Mouse (Mus musculus) brain, adult 2 months (tissue): ENCODE data around the gene Gm45716.

ENCODE experiments used
- DNase-seq: peaks from one replicate; pipeline ENCODE4 v3.0.0; 2011; ENCODE audit warnings: low read depth, low spot score

Gene Gm45716

DNA sequence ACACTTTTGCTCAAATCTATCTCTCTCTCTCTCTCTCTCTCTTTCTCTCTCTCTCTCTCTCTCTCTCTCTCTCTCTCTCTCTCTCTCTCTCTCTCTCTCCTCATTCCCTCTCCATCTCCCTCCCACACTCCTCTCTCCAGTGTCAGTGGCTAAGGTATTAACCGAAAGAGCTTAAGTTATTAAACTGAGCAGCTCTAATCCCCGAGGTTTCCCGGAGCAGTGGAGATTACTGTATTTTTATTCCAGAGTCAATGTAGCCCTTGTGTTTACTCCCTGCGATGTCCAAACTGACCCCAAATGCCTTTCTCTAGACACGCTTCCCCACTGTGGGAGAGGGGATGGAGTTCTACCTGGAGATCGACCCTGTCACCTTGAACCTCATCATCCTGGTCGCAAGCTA lies at the start of gene Gm45716:
Gene Gm45716 (plus strand): TSS at position 243 of the 400 bp plus-strand sequence.
- no peak for DNase-seq

DNA sequence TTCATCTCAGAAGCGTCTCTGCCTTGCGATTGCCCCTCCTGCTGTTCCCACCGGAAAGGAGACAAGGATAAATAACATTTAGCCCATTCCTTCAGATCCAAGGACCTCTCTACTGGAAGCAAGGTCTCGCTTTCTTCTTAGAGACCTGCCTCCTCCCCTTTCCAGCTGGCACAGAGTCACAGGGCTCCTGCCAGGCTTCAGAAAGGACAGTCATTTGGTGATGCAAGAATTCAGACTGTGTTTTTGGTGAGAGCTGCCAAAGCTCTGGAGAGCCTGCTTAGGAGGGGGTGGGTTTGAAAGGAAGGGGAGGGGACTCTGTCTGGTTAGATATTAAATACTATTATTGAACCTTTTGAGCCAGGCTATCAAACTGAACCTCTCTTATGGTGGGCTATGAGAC lies 45.1 kb upstream of the Gm45716 start:
- DNase-seq, result peak; percentile 52

DNA sequence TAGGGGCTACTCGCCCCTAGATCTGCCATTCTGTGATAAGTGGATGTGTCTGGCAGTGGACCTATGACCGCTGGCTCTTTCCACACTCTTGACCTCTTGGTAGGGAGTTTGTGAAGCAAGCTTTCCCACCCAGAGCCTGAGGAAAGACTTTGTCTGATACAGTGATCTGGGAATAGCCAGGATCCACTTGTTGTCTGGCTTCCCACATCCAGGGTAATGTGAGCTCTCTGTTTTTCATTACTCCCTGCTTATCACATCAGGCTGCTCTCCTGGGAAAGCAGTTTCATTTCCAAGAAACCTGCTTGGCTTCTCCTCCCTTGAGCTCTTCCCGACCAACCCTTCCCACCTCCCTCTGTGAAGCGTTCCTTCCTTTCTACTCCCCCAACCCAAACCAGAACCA lies 44.5 kb upstream of the Gm45716 start:
- no peak for DNase-seq

DNA sequence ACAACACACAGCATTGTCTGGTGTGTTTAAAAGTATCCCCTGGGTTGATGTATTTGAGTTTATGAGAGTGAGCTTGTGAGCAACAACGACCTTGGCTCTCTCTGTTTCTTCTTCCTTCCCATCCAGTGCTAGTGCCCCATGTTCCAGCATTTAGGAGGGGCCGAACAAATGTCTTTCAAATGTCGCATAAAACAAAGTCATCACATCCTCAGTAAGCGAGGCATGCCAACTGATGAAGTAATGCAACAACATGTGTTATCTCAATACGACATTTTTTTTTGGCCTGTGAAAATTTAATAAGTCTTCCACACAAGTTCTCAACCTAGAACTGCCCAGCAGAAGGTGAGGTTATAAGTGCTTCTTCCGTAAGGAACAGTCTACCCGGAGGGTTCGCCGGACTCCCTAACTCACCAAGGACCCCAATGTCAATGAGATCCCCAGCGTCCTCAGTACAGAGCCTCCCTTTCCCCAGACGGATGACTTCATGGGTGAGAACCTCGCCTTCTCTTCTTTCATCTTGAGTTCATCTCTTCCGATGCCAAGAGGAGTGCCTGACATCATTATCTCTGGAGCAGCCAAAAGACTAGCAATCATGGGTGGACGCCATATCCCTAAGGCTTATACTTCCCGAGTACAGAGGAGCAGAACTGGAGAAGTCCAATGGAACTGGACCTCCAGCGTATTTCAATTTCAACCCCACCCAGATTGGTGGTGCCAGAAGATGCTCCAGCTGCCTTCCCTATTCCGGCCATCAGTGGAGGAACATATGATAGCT lies 41.2 kb upstream of the Gm45716 start:
- no peak for DNase-seq

DNA sequence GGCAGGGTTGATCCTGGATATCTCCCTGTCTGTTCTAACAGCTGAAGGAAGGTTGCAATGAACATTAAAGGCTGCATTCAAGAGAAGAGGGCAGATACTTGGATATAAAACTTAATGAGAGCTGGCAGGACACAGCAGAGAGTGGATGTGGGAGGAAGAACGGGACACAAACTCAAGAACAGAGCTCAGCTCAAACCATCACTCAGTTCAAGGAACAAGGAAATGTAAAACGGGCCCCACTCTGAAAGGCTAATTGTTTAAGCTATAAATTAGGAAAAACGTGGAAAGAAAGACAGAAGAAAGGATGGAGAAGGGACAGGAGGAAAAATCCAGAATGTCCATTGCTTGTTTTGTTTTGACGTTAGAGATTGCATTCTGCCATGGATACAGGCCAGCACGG lies 32.4 kb upstream of the Gm45716 start:
- no peak for DNase-seq

DNA sequence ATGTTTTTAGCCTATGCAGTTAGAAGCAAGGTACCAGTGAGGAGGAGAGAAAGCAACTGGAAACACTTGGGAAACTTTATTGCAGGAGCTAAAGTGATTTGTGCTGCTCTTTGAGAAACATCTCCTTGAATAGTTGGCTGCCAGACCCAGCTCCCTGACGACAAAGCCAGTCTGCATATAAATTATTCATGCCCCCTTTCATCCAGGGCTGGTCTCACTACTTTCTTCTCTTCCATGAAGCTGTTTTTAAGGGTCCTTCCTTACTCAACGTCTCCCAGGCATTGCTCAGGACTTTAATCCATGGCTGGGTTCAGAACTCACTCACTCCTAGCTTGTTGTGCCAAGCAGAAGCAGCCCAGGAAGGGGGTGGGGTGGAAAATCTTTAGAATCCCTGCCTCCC lies 32.0 kb upstream of the Gm45716 start:
- no peak for DNase-seq

DNA sequence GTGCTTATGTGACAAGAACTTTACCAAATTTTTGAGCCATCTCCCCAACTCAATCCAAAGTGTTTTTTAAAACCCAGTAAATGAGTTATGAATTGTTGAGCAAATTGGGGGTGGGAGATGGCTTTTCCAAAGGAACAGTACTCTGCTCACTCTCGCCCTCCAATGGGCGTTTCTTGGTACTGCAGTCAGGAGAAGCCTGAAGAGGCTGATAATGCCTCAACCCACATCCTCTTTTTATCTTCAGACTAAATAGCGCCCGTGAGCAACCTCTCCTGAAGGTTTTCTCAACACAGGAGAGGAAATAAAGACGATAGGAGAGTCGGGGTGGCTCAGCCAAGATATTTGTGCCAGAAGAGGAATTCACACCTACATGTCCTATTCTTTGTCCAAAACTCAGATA lies 19.7 kb upstream of the Gm45716 start:
- no peak for DNase-seq

DNA sequence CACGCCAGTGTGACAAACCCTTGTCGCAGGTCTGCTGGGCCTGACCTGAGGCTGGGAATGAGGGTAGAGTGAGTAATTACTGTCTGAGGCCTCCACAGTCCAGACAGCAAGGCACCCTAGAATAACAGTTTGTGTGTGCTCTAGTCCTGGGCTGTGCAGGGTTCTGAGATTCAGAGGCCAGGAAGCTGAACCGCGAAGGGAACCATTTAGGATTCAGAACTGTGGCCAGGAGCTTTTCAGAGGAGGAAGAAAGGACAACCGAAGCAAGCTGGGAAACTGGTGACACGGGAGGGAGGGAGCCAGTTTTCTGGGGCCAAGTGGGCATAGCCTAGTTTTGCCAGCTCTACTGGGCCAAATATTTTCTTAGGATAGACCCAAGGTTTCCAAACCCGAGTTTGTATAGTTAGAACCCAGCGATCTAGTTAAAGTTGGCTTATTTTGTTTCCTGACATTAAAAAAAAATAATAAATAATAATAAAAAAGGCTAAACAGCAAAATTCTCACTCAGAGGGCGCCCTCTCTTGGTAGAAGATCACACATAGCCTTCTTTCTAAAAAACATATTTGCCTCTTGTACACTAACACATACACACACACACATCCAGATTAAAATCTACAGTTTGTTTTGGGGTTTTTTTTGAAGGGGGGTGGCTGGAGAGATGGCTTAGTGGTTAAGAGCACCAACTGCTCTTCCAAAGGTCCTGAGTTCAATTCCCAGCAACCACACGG lies 19.0 kb upstream of the Gm45716 start:
- DNase-seq, result no peak

DNA sequence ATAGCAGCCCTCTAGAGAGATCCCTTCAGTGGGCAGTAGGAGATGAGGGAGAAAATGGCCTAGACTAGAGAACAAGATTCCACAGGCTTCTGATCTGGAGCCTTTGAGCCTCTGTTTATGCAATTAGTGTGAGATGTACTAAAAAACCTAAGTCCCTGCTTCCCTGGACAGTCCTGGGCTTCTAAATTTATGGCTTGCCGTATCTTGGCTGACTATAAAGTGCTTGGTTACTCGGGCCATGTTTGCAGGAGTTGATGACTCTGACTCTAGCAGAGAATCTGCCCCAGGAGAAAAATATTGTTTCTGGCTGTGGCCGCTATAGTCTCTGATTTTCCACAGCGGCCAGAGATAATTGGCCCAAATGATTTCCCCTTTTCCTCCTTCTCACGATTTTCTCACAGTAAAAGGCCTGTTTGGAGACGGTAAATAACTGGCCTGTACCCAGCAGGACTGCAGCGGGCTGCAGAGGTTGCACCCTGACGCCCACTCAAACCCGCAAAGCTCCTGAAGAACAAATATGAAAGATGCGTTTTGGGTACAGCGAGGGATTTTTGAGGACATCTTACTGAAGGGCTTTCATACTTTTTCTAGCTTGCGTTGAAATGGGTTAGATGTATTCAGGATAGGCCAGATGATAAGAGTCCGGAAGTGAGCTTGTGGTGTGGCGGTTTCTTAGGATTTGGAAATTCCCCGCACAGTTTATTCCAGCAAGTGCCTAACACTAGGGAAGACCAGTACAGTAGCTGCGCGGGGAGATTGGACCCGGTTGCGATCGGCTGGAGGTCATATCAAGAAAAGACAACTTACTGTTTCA lies 18.1 kb upstream of the Gm45716 start:
- no peak for DNase-seq

DNA sequence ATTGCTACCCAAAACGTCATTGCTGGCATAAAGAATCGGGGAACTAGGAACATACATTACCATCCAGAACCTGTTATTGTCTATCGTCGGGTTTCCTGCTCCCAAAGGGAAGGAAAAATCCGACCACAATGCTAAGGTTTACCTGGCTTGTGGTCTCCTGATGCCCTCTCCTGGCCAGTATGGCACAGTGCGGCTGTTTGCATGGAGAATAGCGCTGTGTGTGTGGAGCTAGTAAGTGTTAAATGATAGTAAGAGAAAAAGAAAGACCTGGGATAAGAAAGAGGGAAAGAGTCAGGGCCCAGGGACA lies 17.5 kb upstream of the Gm45716 start:
- peak; percentile 87 for DNase-seq

DNA sequence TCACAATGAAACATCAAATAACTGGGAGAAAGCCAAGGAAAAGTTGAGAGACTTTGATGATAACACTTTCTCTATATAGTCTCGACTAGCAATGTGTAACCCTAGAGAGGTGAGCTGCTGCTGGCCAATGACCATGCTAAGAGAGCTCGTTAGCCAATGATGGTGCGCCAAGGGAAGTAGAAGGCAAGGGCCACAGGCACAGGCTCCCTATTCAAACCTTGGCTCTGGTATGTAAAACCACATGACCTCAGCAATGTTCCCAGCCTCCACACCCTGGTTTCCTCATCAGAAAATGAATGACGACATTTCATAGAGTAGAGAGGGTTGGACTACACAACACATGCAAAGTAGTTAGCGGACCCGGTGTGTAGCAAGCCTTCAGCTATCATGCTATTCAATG lies 15.2 kb upstream of the Gm45716 start:
- DNase-seq, result no peak

DNA sequence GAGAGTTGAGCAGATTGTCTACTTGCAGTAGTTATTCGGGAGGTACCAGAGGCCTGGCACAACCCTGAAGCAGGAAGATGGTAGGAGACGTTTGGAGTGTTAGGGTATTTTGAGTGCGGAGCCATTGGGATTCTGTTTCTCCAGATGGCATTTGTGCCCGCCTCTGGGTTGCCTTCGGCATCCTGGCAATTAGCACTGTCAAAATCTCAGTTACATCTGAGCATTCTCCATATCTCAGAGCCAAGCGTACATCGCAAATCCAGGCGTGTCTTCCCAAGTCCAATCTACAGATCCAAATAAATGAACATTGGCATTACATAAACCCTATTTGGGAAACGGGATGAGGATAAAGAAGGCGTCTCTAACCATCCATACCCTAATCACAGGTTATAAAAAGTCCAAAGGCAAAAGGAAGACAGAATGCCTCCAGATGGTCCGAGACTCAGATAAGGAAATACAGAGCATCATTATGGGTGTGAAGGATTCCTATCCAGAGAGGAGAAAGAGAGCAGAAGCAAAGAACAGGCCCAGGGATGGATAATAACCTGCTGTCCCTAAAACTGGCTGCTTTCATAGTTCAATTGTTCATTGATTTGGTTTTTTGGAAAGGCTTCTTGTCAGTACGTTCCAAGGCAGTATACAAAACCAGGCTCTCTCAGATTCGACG lies 11.7 kb upstream of the Gm45716 start:
- DNase-seq, result peak; percentile 77

DNA sequence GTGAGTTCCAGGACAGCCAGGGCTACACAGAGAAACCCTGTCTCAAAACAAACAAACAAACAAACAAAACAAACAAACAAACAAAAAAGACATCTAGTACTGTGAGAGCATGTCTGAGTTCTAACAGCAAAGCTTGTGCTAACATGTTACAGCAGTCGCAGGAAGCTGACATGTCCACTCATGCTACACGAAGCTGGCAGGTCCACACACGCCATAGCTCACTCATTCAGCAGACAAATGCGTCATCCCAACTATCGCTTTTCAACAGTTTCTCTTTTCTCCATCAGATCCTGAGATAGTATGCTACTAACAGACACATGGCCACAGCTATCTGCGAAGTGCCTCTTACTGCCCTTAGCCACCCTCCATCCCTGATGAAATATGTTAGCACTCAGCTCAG lies 10.1 kb upstream of the Gm45716 start:
- DNase-seq, result no peak

DNA sequence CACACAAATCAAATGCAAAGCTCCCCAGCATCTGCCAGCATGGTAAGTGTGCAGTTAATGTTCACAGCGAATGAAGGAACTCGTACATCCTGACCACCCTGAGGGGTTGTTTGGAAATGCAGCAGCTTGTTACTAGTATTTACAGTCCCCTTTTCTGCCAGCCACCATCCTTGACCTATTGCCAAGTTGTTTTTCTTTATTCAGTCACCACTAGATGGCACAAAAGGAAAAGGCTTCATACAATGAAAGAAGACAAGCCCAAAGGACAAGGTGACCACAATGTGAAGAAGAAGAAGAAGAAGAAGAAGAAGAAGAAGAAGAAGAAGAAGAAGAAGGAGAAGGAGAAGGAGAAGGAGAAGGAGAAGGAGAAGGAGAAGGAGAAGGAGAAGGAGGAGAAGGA lies 4.1 kb upstream of the Gm45716 start:
- peak; percentile 71 for DNase-seq

DNA sequence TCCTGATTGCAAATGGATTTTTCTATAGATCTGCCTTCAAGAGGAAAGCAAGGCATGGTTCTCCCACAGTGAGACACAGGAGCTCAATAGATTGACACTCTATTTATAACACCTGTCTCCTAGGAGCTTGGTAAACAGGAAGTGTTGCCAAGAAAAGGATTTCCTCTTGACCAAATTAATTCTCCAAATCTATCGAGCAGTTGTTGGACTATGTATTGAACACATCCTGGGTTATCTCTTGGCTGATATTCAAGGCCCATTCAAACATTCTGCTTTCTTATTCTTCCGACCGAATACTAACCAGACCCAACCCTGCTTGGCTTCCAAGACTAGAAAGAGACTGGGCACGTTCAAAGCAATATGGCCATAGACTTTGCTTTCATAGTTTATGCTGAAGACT lies 2.7 kb upstream of the Gm45716 start:
- no peak for DNase-seq

DNA sequence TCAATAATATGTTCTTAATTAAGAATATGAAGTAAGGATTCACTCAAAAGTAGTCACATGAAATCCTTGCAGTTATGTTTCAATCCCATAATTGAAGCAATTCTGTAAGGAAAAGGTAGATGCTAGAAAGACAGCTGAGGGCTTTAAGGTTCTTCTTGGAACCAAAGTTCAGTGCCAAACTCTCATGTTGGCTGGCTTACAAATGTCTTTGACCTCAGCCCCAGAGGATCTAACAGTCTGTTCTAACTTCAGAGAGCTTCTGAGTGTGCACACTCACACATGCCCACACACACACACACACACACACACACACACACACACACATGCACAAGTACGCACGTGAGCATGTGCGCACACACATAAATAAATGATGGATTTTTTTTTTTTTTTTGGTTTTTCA lies 2.7 kb downstream of the Gm45716 start:
- DNase-seq, result no peak

DNA sequence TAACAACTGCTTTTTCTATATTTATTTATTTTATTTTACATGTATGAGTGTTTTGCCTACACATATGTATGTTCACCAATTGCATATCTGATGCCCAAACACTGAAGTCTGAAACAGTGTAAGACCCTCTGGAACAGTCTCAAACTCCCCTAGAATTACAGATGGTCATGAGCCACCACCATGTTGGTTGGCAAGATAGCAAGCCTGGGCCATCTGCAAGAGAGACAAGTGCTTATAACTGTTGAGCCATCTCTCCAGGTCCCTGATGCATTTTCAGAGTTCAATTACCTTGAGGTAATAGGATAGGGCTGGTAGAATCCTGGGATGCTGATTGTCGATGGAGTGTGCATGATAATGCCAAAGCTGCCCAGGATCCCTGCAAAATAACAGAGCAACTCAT lies 7.5 kb downstream of the Gm45716 start:
- DNase-seq, result no peak

DNA sequence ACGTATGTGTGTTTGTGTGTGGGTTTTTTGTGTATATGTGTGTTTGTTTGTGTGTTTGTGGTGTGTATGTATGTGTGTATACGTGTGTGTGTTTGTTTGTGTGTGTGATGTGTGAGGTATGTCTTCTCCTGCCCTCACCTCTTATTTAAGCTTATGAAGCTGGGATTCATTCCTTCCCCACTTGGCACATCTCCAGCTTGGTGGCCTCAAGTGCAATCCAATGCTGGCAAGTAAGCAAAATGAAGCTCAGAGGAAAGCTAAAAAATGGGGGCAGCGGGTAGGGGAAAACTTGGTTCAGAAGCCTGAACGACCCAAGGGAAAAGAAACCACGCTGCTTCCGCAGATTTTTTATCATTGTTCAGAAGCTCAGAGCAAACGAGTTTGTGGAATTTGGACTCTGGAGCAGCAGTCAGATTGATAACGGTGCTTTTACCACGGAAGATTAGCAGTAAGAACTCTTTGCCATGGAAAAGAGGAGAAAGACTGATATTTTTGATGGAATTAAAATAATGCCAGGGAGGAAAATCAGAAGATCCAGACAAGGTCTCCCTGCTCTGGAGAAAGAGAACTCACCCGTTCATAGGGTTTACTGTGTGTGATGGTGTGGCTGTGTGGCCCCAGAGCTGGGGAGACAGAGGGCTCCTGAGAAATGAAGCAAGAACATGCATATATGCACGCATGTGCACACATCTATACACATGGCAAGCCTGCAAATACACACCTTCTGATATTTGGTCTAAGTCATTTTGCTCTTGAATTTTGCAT lies 8.5 kb downstream of the Gm45716 start:
- no peak for DNase-seq

DNA sequence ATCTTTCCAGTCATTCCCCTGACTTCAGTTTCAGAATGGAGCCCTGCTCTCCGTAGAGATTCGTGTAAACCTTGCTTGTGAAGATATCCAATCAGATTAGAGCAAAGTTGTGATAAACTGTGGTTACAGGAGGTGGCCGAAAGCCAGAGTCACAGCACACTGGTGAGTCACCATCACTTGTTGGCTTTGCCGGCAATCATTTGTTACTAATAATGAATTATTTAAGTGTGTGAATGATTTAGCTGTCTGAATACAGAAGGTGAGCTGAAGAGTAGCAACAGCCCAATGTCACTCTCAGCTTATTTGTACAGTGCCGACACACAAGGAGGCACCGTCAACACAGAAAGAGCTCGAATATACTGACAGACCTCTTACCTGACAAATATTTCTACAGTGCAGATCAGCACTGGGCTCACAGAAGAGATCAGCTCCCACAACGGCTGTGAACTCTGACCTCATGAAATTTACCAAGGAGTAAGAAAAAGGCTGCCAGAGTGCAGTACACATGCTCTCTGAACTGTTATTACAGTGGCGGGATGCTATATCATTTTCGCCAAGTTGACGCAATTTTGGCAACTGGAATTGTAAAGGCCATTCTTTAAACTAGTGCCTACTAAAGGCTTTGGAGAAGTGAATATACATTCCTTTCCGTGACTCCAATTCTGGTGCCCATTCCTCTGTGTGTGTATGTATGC lies 9.2 kb downstream of the Gm45716 start:
- no peak for DNase-seq

DNA sequence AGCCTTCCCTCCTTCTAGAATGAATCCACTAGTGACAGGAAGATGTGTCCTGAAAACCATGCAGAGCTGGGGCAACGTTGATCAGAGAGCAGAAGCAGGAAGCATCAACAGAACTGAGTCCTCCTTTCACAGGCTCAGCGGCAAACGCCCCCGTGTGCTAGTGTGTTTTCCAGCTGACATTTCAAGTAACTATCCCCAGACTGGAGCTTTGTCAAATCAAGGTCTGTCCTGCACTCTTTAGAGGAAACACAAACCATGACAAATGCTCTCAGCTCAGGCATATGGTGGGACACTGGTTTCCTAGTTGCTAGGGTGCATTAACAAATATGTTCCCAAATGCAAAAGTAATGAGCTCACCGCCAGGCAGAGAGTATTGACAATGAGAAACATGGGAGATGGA lies 10.6 kb downstream of the Gm45716 start:
- DNase-seq, result peak; percentile 76

DNA sequence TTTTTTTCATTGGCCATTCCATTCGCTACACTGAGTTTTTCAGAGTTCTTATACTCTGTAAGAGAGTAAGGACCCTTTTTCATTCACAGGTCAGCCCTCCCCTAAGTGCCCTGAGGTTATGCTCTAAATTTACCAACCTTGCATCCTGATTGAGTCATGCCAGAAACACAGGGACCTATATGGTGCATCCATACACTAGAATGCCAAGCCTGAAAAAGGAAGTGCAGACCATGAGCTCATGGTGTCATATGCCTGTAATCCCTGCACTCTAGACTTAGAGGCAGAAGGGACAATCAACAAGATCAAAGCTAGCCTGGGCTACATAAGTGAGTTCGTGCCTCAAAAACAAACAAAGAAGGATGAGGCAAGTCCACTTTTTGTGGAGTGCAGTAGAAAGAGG lies 13.3 kb downstream of the Gm45716 start:
- no peak for DNase-seq
